Mouse (Mus musculus): ENCODE results near the gene Tmem102.

Gene Tmem102

GRCm38 (mm10) chr11:69757303-69758089 lies 47.9 kb downstream of the Tmem102 start:
- no peak for DNase-seq (ENCODE audit: low read depth, low spot score)

- peak; percentile 74 for DNase-seq (ENCODE audit: low read depth, low spot score)
These were observed 50.7 kb downstream of the Tmem102 start for GRCm38 (mm10) chr11:69754701-69755100.

- no peak for DNase-seq (ENCODE audit: low read depth, low spot score)
These were observed 51.2 kb downstream of the Tmem102 start for GRCm38 (mm10) chr11:69754233-69754632.

Data from ES-CJ7 (cell line).